Mouse (Mus musculus): Measurements from ENCODE around the gene Hs6st1. TPM values are rescaled to one million over a fixed set of nuclear protein-coding genes. Genes with fewer than 3 reads are reported as not detected.

Hs6st1 gene
- polyA plus RNA-seq, 1 experiment from 2014 or later: 26.1 TPM

DNA sequence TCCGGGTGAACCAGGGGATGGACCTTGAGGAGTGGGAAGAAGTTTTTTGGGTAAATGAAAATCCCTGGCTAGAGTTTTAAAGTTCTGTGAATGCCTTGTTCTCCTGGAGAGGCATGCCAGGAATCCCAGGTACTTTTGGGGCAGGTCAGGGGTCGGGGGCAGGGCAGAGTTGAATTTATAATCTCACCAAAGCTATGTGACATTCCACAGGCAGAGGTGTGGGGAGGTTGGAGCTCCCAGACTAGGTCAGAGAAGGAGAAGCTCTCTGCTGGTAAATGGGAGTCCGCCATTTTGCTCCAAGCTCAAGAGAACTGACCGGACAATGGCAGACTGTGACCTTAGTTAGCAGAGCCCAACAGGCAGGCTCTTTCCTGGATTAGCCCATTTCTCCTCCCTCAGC lies 51.2 kb downstream of the Hs6st1 start:
- H3K27ac ChIP-seq: no peak overlapping the region
- no peaks in the 10 kb centered on the region for H3K4me1 ChIP-seq
- H3K36me3 ChIP-seq (replicated peaks): no peaks in the 10 kb centered on the region
- ATAC-seq (replicated peaks): no peak
- H3K9me3 ChIP-seq: no peaks in the 10 kb centered on the region
- H3K27me3 ChIP-seq (replicated peaks): no peaks in the 10 kb centered on the region
- H3K4me2 ChIP-seq: no peak overlapping the region
- WGBS: 89% methylated on average over 4 of the region's 4 CpGs
- H3K9ac ChIP-seq: no peak overlapping the region
- H3K4me3 ChIP-seq: no peak overlapping the region

DNA sequence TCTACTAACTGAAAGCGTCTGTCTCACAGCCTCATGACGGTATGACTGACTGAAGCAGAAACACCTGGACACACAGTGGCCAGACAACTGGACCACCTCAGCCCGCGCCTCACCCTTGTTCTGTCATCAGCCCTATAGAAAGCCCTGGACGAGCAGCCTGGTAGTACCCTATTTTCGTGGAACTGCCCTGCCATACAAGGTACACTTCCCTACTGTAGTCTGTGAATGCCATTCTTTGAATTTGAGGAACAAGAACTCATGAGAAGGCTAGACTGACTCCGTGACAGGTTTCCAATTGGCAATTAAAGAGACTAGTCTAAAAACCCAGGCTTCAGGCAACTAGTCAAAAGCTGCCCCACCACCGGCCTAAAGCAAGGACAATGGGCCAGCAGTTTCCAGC lies 53.0 kb downstream of the Hs6st1 start:
- H3K4me2 ChIP-seq: no peak overlapping the region
- no peaks in the 10 kb centered on the region for H3K36me3 ChIP-seq (replicated peaks)
- WGBS: 82% methylated on average over 8 of the region's 8 CpGs
- H3K4me1 ChIP-seq: no peaks in the 10 kb centered on the region
- H3K9me3 ChIP-seq: no peaks in the 10 kb centered on the region
- H3K27ac ChIP-seq: no peak overlapping the region
- no peak for ATAC-seq (replicated peaks)
- no peak overlapping the region for H3K9ac ChIP-seq
- H3K4me3 ChIP-seq: no peak overlapping the region
- no peaks in the 10 kb centered on the region for H3K27me3 ChIP-seq (replicated peaks)

DNA sequence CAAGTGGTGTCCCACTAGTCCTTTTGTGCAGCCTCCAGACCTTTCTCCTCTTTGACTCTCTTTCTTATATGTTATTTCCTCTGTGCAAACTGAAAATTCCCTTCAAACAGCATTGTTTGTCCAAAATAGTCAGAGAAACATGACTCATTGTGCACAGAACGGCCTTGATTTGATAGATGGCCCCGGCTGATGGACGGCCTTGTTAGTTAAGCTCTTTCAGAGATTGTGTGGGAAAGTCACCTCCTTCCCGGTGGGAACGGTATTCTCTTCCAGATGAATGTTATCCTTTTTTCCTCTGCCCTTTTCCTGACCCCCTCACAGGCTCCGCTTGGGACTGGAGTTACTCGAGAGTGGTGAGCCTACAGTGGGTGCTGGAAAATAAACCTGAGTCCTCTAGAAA lies 56.9 kb downstream of the Hs6st1 start:
- no peak overlapping the region for H3K9ac ChIP-seq
- no peak overlapping the region for H3K4me2 ChIP-seq
- WGBS: 79% methylated on average over 7 of the region's 7 CpGs
- H3K9me3 ChIP-seq: no peaks in the 10 kb centered on the region
- no peaks in the 10 kb centered on the region for H3K4me1 ChIP-seq
- H3K4me3 ChIP-seq: no peak overlapping the region
- ATAC-seq (replicated peaks): no peak
- H3K27me3 ChIP-seq (replicated peaks): no peaks in the 10 kb centered on the region
- H3K36me3 ChIP-seq (replicated peaks): no peaks in the 10 kb centered on the region
- H3K27ac ChIP-seq: no peak overlapping the region

DNA sequence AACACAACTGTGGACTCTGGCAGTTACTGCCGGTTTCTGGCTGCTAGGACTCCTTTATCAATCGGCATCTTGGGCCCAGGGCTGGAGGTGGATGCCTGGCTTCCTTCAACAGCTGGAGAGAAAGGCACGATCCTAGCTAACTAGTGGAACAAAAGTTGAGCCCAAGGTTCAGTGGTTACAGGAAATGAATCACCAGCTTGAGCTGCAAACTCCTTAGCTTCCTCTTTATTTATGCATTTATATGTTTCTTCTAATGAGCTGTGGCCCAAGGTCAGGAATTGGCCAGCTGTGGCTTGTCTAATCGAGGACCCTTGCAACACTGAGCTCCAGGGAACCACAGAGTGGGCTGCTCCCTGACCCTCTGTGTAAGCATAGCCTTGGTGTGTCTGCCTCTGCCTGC lies 60.9 kb downstream of the Hs6st1 start:
- Histone ChIP-seq H3K36me3 (replicated peaks) (no peaks in the 10 kb centered on the region), H3K9ac (no peak overlapping the region), H3K4me2 (no peak overlapping the region), H3K27me3 (replicated peaks) (no peaks in the 10 kb centered on the region), H3K27ac (no peak overlapping the region), H3K9me3 (no peaks in the 10 kb centered on the region), H3K4me3 (no peak overlapping the region), H3K4me1 (no peaks in the 10 kb centered on the region)
- WGBS: 70% methylated on average over 4 of the region's 4 CpGs
- no peak for ATAC-seq (replicated peaks)

- no peaks in the 10 kb centered on the region for H3K9me3 ChIP-seq
- ATAC-seq (replicated peaks): no peak
- no peak overlapping the region for H3K4me3 ChIP-seq
- H3K27ac ChIP-seq: no peak overlapping the region
- 92% methylated on average over 8 of the region's 8 CpGs for WGBS
- no peaks in the 10 kb centered on the region for H3K27me3 ChIP-seq (replicated peaks)
- no peak overlapping the region for H3K4me2 ChIP-seq
- H3K4me1 ChIP-seq: no peaks in the 10 kb centered on the region
- no peak overlapping the region for H3K9ac ChIP-seq
- H3K36me3 ChIP-seq (replicated peaks): no peaks in the 10 kb centered on the region
These were observed 61.7 kb downstream of the Hs6st1 start for GRCm38 (mm10) chr1:36129881-36130280.

- no peaks in the 10 kb centered on the region for H3K9me3 ChIP-seq
- no peaks in the 10 kb centered on the region for H3K36me3 ChIP-seq (replicated peaks)
- no peaks in the 10 kb centered on the region for H3K27me3 ChIP-seq (replicated peaks)
- no peak overlapping the region for H3K27ac ChIP-seq
- no peak overlapping the region for H3K4me2 ChIP-seq
- H3K9ac ChIP-seq: no peak overlapping the region
- H3K4me1 ChIP-seq: no peaks in the 10 kb centered on the region
- H3K4me3 ChIP-seq: no peak overlapping the region
- ATAC-seq (replicated peaks): no peak
- 92% methylated on average over 4 of the region's 4 CpGs for WGBS
These were observed 62.3 kb downstream of the Hs6st1 start for GRCm38 (mm10) chr1:36130307-36131035.

- no peaks in the 10 kb centered on the region for H3K27me3 ChIP-seq (replicated peaks)
- no peak overlapping the region for H3K9ac ChIP-seq
- 68% methylated on average over 4 of the region's 4 CpGs for WGBS
- no peaks in the 10 kb centered on the region for H3K9me3 ChIP-seq
- H3K4me1 ChIP-seq: no peaks in the 10 kb centered on the region
- H3K27ac ChIP-seq: no peak overlapping the region
- H3K4me3 ChIP-seq: no peak overlapping the region
- no peaks in the 10 kb centered on the region for H3K36me3 ChIP-seq (replicated peaks)
- ATAC-seq (replicated peaks): no peak
- H3K4me2 ChIP-seq: no peak overlapping the region
These were observed 63.0 kb downstream of the Hs6st1 start for GRCm38 (mm10) chr1:36131154-36131553.

DNA sequence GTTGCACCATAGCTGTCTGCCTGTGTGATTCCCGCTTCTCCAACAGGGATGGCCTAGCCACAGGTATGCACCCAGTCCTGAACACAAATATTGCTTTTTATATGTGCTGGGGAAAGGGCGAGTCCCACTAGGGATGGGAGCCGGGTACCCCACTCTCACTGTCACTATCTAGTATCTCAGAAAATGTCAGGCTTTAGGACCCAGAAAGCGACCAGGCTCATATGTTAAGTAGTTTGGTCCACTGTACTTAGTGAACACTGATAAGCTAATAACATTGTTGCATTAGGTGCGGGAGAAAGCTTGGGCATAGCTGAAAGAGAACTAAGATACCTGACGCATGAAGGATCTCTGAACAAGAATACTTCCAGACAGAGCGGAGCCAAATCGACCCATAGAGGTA lies 63.6 kb downstream of the Hs6st1 start:
- 74% methylated on average over 8 of the region's 8 CpGs for WGBS
- Histone ChIP-seq H3K4me1 (no peaks in the 10 kb centered on the region), H3K4me2 (no peak overlapping the region), H3K36me3 (replicated peaks) (no peaks in the 10 kb centered on the region), H3K27ac (no peak overlapping the region), H3K9ac (no peak overlapping the region), H3K9me3 (no peaks in the 10 kb centered on the region), H3K27me3 (replicated peaks) (no peaks in the 10 kb centered on the region), H3K4me3 (no peak overlapping the region)
- ATAC-seq (replicated peaks): no peak

GRCm38 (mm10) chr1:36132211-36132610 lies 64.0 kb downstream of the Hs6st1 start:
- ATAC-seq (replicated peaks): no peak
- H3K27me3 ChIP-seq (replicated peaks): no peaks in the 10 kb centered on the region
- no peak overlapping the region for H3K27ac ChIP-seq
- H3K4me2 ChIP-seq: no peak overlapping the region
- no peak overlapping the region for H3K9ac ChIP-seq
- no peaks in the 10 kb centered on the region for H3K9me3 ChIP-seq
- no peaks in the 10 kb centered on the region for H3K4me1 ChIP-seq
- no peak overlapping the region for H3K4me3 ChIP-seq
- WGBS: 63% methylated on average over 4 of the region's 4 CpGs
- H3K36me3 ChIP-seq (replicated peaks): no peaks in the 10 kb centered on the region

- 80% methylated on average over 8 of the region's 8 CpGs for WGBS
- H3K27me3 ChIP-seq (replicated peaks): no peaks in the 10 kb centered on the region
- no peak overlapping the region for H3K27ac ChIP-seq
- H3K4me2 ChIP-seq: no peak overlapping the region
- H3K9ac ChIP-seq: no peak overlapping the region
- no peak overlapping the region for H3K4me3 ChIP-seq
- H3K36me3 ChIP-seq (replicated peaks): no peaks in the 10 kb centered on the region
- H3K4me1 ChIP-seq: no peaks in the 10 kb centered on the region
- H3K9me3 ChIP-seq: no peaks in the 10 kb centered on the region
- no peak for ATAC-seq (replicated peaks)
These were observed 64.8 kb downstream of the Hs6st1 start for GRCm38 (mm10) chr1:36133041-36133440.

DNA sequence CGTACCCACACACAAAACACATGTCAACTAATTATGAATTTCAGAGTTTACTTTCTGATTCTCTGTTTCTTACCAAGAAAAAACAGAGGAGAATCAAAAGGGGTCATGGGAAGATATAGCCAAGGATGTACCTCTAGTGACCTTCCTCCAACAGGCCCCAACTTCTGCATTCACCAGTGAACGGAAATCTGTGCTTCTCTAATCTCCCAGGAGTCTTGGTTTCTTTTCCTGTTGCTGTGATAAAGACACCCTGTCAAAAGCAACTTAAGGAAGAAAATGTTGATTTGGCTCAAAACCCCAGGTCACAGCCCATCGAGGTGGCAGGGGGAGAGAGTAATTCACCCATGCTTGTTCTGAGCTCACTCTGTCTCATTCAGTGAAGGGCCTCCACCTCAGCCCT lies 65.4 kb downstream of the Hs6st1 start:
- H3K27me3 ChIP-seq (replicated peaks): no peaks in the 10 kb centered on the region
- no peak overlapping the region for H3K9ac ChIP-seq
- H3K4me1 ChIP-seq: no peaks in the 10 kb centered on the region
- no peaks in the 10 kb centered on the region for H3K9me3 ChIP-seq
- no peak for ATAC-seq (replicated peaks)
- no peak overlapping the region for H3K27ac ChIP-seq
- 75% methylated on average over 3 of the region's 3 CpGs for WGBS
- H3K4me3 ChIP-seq: no peak overlapping the region
- H3K36me3 ChIP-seq (replicated peaks): no peaks in the 10 kb centered on the region
- no peak overlapping the region for H3K4me2 ChIP-seq

GRCm38 (mm10) chr1:36134584-36134983 lies 66.4 kb downstream of the Hs6st1 start:
- 1% methylated on average over 3 of the region's 3 CpGs for WGBS
- Histone ChIP-seq H3K27me3 (replicated peaks) (no peaks in the 10 kb centered on the region), H3K4me2 (no peak overlapping the region), H3K9me3 (no peaks in the 10 kb centered on the region), H3K4me1 (no peaks in the 10 kb centered on the region), H3K4me3 (no peak overlapping the region), H3K27ac (no peak overlapping the region), H3K9ac (no peak overlapping the region), H3K36me3 (replicated peaks) (no peaks in the 10 kb centered on the region)
- ATAC-seq (replicated peaks): peak; percentile 73

DNA sequence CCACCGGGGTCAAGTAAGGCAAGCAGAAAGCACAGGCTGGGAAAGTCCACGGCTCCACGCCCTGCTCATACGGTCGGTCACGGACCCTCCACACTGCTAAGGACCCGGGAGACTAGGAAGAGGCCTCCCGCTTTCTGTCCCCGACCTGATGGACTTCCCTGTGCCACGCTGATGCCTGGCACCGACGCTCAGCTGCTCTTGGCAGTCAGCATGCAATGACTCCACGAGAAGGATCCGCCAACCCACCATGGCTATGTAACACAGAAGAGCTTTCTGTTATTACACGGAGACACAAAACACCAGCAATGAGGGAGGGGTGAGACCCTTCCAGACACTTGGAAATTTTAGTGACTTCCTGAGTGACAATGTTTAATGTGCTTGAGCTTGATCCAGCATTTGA lies 72.1 kb downstream of the Hs6st1 start:
- Histone ChIP-seq H3K4me2 (no peak overlapping the region), H3K4me3 (no peak overlapping the region), H3K4me1 (no peaks in the 10 kb centered on the region), H3K27ac (no peak overlapping the region), H3K9ac (no peak overlapping the region), H3K9me3 (no peaks in the 10 kb centered on the region), H3K36me3 (replicated peaks) (0 out of 2 replicates have a peak, but pooled peaks cover 4% of the 10 kb centered on the region), H3K27me3 (replicated peaks) (no peaks in the 10 kb centered on the region)
- WGBS: 97% methylated on average over 15 of the region's 15 CpGs
- ATAC-seq (replicated peaks): no peak
